Mouse (Mus musculus): ENCODE data around the gene Gm21954. TPM values are rescaled to one million over a fixed set of nuclear protein-coding genes. Genes with fewer than 3 reads are reported as not detected.

The Gm21954 gene
- total RNA-seq (2022) = not detected

GRCm38 (mm10) chr3:55472110-55472509 is at the start of gene Gm21954:
Gm21954 (minus strand) TSS chr3:55472210.
- DNase-seq (ENCODE audit: low spot score in 2 of 2) = no peak

GRCm38 (mm10) chr3:55521776-55522175 is 49.8 kb upstream of the Gm21954 start:
- DNase-seq (ENCODE audit: low spot score in 2 of 2) = no peak

GRCm38 (mm10) chr3:55520240-55521180 is 48.5 kb upstream of the Gm21954 start:
- DNase-seq (ENCODE audit: low spot score in 2 of 2) = peak; percentile 33 to 49

GRCm38 (mm10) chr3:55517454-55518014 is 45.5 kb upstream of the Gm21954 start:
- DNase-seq (ENCODE audit: low spot score in 2 of 2) = no peak

- DNase-seq (ENCODE audit: low spot score in 2 of 2) = no peak
Measured at GRCm38 (mm10) chr3:55515966-55516365, 44.0 kb upstream of the Gm21954 start.

GRCm38 (mm10) chr3:55511658-55512057 is 39.6 kb upstream of the Gm21954 start:
- DNase-seq (ENCODE audit: low spot score in 2 of 2) = no peak

- no peak for DNase-seq (ENCODE audit: low spot score in 2 of 2)
Measured at GRCm38 (mm10) chr3:55510198-55510597, 38.2 kb upstream of the Gm21954 start.

GRCm38 (mm10) chr3:55499298-55499697 is 27.3 kb upstream of the Gm21954 start:
- no peak for DNase-seq (ENCODE audit: low spot score in 2 of 2)

GRCm38 (mm10) chr3:55496462-55496941 is 24.5 kb upstream of the Gm21954 start:
- no peak for DNase-seq (ENCODE audit: low spot score in 2 of 2)

- no peak for DNase-seq (ENCODE audit: low spot score in 2 of 2)
Measured at GRCm38 (mm10) chr3:55495866-55496265, 23.9 kb upstream of the Gm21954 start.

- DNase-seq (ENCODE audit: low spot score in 2 of 2) = no peak
Measured at GRCm38 (mm10) chr3:55495231-55495630, 23.2 kb upstream of the Gm21954 start.

- no peak for DNase-seq (ENCODE audit: low spot score in 2 of 2)
Measured at GRCm38 (mm10) chr3:55494348-55494747, 22.3 kb upstream of the Gm21954 start.

GRCm38 (mm10) chr3:55492021-55492420 is 20.0 kb upstream of the Gm21954 start:
- no peak for DNase-seq (ENCODE audit: low spot score in 2 of 2)

- DNase-seq (ENCODE audit: low spot score in 2 of 2) = no peak
Measured at GRCm38 (mm10) chr3:55489231-55489990, 17.4 kb upstream of the Gm21954 start.

GRCm38 (mm10) chr3:55483328-55483727 is 11.3 kb upstream of the Gm21954 start:
- DNase-seq (ENCODE audit: low spot score in 2 of 2) = no peak

GRCm38 (mm10) chr3:55481140-55481539 is 9.1 kb upstream of the Gm21954 start:
- no peak for DNase-seq (ENCODE audit: low spot score in 2 of 2)

GRCm38 (mm10) chr3:55479306-55479705 is 7.3 kb upstream of the Gm21954 start:
- DNase-seq (ENCODE audit: low spot score in 2 of 2) = no peak

- no peak for DNase-seq (ENCODE audit: low spot score in 2 of 2)
Measured at GRCm38 (mm10) chr3:55476694-55477093, 4.7 kb upstream of the Gm21954 start.

GRCm38 (mm10) chr3:55473146-55473545 is 1.1 kb upstream of the Gm21954 start:
- no peak for DNase-seq (ENCODE audit: low spot score in 2 of 2)

GRCm38 (mm10) chr3:55466348-55466747 is 5.7 kb downstream of the Gm21954 start:
- DNase-seq (ENCODE audit: low spot score in 2 of 2) = no peak

- no peak for DNase-seq (ENCODE audit: low spot score in 2 of 2)
Measured at GRCm38 (mm10) chr3:55465785-55466184, 6.2 kb downstream of the Gm21954 start.

GRCm38 (mm10) chr3:55464226-55464625 is 7.8 kb downstream of the Gm21954 start:
- no peak for DNase-seq (ENCODE audit: low spot score in 2 of 2)

Data from gastrocnemius, adult 8-10 months (tissue).